Mouse (Mus musculus): Measurements from ENCODE around the gene Jag1.

Jag1 gene

DNA sequence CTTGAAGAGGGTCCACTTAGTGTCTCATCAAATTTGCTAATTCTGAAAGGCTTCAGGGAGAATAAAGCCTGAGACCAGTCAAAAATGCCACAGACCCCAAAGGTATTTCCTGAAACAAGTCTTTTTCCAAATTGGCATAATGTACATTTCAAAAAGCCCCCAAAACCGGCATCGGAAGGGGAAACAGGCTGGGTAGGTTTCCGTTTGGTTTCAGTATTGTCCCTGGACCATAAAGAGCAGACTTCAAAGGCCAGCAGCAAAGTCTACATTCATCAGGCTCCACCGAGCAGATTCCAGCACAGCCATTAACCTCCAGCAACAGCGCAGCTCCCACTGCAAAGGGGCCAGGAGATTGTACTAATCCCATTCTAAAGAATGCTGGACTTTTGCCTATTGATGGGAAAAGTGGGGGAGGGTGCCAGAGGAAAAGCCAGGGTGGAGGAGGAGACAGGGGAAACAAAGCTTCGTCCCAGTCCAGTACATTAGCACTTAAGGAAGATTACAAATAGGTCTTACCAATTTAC is 17.2 kb downstream of the Jag1 start:
- DNase-seq (ENCODE audit: low spot score in 2 of 2), result no peak

DNA sequence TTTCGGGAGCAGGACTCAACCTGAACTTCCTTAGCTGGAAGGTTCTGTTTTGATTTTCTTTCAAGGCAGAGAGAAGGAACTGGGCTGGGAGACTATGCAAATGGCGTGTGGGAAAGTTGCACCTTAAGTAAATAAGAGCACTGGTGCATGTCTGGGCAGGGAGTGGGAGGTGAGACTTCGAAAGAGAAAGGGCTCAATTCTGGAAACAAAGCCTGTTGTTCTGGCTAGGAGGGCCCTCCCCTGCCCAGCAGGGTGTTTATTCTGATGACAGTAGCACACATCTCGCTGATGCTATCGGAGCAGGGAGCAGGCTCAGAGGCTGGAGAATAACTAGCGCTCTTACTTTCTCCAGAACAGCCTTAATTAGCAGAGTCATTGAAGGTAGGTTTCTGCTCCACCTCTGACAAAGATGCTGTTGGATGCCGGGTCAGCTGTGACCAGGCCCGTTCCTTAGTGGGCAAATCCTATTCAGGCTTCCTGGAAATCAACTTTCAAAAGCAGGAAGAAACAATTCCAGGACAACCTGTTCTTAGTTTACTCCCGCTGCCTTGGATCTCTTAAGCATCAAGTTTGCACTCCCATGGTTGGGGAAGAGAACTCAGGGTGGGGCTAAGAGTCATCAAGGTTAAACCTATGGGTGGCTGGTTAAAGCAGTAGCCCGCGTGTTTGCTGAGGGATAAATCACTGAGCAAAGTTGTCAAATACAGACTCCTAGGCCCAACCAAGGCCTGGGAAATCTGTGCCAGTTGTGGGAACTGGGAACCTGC is 18.0 kb downstream of the Jag1 start:
- DNase-seq (ENCODE audit: low spot score in 2 of 2), result peak in 1 of 2 experiments; percentile 66

GRCm38 (mm10) chr2:137096981-137097460 is 19.4 kb downstream of the Jag1 start:
- DNase-seq (ENCODE audit: low spot score in 2 of 2), result no peak

- DNase-seq (ENCODE audit: low spot score in 2 of 2), result no peak
These were observed 22.1 kb downstream of the Jag1 start for GRCm38 (mm10) chr2:137094301-137094700.

GRCm38 (mm10) chr2:137093298-137093630 is 23.2 kb downstream of the Jag1 start:
- DNase-seq (ENCODE audit: low spot score in 2 of 2), result no peak

DNA sequence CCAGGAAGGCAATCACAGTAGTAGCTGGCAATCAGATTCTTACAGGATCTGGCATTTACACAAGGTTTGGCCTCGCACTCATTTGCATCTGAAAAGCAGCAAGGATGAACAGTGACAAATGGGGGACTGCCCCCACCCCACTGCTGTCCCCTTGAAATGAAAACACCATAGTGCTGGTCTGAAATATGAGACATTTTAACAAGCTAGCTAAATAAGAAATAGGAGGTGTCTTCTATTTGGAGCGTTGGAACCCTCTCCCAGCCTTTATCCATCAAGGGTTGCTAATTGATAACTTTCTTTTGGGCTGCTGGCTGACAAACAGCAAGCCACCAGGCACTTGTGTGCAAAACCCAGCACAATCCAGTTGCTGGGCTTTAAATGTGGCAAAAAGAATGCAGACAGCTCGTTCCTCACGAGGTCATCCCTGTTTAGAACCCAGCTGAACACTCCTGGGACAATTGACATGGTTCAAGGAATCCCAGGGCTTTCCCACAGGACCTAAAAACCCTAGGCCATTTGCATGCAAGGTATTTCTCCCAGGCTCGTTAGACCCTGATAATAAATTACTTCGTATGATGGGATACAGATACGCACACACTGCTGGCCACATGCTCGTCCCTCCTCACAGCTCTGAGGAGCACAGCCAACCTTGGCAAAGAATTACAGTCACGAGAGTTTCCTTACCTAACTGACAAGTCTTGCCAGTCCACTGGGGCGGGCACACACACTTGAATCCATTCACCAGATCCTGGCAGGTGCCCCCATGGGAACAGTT is 23.7 kb downstream of the Jag1 start:
- DNase-seq (ENCODE audit: low spot score in 2 of 2), result no peak

DNA sequence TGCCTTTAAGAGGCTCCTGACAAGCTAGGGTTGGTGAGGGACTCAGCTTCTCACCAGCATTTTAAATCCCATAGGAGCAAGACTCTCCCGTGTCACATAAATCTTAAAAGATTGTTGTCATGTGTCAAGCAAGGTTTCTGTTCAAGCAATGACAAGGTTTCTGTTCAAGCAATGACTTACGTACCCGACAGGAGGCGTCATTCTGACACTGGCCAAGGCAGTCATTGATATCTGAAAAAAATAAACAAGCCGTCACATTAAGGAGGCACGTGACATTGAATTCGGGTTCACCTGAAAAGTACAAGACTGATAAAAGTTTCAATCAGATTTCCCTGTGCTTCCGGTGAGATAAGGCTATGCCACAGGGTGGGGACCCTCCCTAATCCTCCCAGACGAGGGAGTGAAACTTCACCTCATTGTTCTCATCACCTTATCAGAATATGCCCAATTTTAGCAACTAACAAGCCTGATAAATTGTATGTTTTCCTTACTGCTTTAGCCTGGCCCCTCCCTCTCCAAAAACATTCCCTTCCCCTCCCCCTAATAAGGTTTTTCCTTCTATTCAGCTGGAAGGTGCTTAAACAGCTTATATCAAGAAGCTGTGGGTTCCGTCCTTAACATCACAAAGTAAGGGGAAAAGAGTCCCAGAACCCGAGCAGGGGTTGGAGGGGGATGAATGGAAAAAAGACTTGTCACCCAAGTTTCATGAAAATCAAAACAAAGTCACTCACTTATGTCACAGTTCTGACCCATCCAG is 24.5 kb downstream of the Jag1 start:
- no peak for DNase-seq (ENCODE audit: low spot score in 2 of 2)

GRCm38 (mm10) chr2:137087705-137088104 is 28.7 kb downstream of the Jag1 start:
- no peak for DNase-seq (ENCODE audit: low spot score in 2 of 2)

DNA sequence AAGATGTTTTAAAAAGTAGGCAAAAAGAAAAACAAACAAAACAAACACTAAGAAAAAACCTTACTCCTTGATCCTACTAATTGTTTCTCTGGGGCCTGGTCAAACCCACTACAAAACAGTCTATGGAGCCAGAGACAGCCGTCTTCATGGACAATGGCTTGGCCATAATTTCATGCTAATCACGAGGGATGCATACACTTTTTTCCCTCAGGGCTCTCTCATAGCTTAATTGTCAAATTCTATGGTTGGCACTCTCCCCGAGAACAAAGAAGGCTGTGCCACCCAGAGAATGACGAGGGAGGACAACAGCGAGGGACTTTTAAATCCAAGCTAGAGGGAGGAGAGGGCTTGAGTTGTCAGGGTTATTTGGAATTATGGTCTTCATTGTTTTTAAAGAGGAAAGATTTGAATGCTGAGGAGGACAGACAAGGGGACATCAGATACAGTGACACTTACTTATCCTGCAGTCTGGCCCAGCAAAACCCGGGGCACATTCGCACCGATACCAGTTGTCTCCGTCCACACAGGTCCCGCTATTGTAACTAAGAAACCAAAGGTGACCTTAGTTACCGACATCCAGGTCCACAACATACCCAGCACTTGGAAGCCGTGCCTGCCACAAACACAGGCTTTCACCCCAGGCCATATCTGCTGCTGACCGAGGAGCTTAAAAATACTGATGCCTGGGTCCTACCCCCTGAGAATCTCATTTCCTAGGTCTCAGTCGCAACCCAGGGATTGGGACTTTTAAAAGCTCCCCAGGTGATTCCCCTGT is 29.6 kb downstream of the Jag1 start:
- DNase-seq (ENCODE audit: low spot score in 2 of 2), result no peak

DNA sequence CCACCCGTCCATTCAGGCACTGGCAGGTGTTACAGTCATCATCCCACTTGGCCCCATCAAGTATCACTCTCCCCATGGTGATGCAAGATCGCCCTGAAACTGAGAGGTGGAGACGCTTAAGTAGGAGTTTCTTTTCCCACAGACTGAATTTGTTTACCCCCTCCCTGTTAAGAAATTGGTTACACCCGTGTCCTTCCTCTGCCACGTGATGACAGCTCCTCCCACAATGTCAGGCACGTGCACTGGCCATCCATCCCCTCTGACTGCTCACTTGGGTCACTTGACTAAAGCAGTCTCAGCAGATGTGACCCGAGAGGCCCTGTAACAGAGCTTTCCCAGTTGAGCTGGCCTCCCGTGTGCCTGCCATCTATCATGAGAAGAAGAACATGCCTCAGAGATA is 31.2 kb downstream of the Jag1 start:
- no peak for DNase-seq (ENCODE audit: low spot score in 2 of 2)

DNA sequence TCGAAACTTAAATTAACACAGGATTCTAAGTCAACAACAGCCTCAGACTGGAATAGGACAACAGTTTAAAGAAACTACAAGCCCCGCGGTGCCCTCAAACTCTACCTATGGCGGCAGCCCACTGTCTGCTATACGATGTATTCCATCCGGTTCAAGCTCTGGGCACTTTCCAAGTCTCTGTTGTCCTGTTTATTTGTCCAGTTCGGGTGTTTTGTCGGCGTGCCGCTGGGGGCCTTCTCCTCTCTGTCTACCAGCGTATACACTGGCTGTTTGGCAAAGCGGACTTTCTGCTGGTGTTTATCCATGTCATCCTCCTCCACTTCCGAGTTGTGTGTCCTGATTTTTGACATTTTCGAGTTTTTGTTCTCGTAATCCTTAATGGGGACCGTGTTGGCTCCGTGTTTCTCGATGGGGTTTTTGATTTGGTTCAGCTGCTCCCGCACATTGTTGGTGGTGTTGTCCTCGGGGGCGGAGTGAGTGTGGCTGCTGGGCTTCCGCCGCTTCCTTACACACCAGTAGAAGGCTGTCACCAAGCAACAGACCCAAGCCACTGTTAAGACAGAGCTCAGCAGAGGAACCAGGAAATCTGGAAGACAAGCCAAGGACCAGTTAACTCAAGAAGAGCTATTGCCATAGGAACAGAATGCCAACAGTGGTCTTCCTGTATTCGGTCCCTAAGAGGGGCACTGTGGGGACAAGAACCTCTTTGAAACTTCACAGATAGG is 33.4 kb downstream of the Jag1 start:
- no peak for DNase-seq (ENCODE audit: low spot score in 2 of 2)

DNA sequence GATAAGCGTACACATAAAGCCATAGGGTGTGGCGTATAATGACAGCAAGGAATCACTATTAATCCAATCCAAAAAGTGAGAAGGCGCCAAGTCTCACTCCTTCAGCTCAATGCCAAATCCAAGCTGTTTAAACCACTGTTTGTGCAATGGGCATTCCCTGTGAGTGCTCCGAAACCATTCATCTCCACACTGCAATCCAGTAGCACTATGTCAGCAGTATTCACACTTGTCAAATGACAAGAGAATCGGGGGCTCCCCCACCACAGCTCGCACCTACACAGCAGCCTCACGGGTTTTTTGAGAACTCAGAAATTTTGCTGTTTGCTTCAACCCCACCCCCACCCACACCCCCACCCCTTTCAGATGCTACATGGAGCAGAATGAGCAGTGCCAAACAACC is 35.4 kb downstream of the Jag1 start:
- no peak for DNase-seq (ENCODE audit: low spot score in 2 of 2)

DNA sequence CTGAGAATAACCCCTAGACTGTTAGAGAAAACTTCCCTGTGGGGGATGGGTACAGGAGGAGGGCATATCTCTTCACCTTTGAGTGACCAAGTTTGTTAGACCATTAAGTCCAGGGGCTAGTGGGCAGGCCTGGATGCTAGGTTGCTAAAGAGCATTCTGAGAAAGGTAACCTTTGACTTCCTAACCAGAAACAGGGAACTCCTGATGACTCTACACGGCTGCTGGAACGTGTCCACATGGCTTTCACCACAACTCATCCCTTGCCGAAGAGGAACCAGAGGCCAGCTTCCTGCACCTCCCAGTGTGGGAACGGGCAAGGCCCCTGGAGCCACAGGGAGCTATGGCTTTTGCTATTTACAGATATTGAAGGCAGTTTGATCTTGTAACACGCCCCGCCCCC is 36.0 kb downstream of the Jag1 start:
- no peak for DNase-seq (ENCODE audit: low spot score in 2 of 2)

GRCm38 (mm10) chr2:137079721-137080320 is 36.6 kb downstream of the Jag1 start:
- no peak for DNase-seq (ENCODE audit: low spot score in 2 of 2)

DNA sequence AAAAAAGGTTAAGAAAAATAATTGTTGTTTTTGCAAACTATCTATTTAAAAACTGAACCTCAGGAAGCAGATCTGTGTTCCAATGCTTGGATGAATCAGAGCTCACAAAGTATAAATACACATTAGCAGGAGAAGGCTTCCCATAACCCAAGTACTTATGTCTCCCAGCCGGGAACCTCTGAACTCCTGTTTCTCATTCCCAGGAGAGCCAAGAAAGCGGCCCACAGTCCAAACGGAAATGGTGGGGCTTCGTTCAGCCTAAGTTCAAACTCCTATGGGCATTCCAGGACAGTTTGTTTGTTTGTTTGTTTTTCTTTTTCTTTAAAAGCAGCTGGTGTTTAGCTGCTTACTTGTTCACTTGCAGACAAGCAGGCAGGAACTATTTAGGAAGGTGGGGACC is 37.7 kb downstream of the Jag1 start:
- DNase-seq (ENCODE audit: low spot score in 2 of 2), result no peak

DNA sequence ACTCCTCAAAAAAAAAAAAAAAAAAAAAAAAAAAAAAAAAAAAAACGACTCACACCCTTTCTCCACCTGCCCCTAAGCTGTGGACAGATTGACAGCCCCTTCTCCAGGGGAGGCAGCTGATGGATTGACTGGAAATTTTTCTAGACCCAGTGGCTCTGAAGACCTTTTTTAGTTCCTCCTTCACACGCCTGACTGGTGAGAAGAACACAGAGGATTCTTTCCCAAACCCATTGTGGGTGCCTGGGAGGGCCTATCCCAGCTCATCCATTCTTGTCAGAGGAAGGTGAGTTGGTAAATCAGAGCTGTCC is 42.2 kb downstream of the Jag1 start:
- DNase-seq (ENCODE audit: low spot score in 2 of 2), result no peak

DNA sequence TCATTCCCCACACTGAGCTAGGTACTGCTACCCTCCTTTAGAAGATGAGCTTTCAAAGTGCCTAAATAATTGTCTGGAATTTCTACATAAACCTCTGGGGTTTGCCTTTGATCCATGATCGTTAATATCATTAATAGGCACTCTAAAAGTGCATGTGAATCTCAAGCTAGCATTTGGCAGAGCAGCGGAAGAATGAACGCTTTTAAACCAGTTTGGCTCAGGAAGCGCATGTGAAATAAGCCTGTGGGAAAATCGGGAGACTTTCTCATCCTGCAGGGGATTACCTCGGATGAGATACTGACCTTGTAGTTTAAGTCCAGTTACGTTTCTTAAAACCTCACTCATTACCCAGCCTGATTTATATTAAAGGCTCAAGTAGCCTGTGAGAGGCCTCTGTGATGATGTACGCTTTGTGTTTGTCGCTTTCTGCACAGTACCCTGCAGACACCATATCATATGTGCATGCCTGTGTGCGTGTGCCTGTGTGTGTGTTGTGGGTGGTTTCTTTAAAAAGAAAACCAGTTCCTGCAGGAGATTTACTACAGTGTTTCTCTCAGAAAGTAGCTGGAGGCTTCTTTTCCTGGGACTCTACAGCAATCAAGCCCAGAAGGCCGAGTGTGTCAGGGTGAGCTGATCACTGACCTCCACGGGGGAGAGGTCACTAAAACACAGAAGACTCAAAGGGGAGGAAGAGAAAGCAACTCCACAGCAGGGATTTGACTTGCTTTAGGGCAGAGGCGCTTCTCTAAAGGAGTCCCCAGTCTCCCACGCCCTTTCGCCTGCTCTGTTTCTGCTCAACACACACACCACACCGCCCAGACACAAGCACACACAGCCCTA is 42.8 kb downstream of the Jag1 start:
- no peak for DNase-seq (ENCODE audit: low spot score in 2 of 2)

DNA sequence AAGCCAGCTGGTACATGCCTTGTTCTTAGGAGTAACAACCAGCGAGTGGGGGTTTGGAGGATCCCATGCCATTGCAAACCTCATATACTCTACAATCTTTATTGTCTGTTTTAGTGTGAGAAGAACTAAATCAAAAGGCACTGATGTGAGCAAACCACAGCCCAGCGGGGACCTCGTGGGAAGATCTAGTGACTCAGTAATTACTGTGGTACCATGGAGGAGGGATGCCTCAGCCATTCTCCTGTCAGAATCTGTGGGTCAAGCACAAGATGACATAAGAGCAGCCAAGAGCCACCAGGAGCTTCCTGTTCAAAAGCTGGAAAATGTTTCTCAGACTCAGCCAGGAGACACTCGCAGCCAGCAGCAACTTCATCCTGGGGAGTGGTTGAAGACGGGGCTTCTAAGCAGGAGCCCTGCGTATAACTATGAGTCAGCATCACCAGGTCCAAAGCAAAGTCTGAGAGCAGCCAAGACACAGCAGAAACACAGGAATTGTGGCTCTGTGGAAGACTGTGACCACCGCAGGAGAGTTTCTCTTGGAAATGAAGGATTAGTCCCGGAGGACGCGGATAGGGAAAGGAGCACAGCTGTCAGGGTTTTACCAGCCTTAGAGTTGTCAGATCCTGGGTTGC is 48.8 kb downstream of the Jag1 start:
- no peak for DNase-seq (ENCODE audit: low spot score in 2 of 2)

DNA sequence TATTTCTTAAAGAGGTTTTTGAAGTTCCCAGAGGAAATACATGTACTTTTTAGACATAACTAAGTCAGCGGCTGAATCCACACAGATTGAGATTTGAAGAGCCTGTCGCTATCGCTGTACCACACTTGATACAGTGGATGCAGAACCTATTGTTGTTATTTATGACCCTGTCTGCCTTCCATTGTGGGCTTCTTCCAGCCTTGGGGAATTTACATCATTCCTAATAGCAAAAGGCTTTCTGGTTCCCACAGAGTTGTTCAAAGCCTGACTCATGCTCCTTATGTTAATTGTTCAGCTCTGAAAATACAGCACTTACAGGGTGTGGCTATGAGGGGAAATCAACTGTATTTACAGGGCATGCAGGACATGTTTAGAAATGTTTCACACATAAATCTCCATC is 51.9 kb downstream of the Jag1 start:
- no peak for DNase-seq (ENCODE audit: low spot score in 2 of 2)
